Mouse (Mus musculus): Measurements from ENCODE around the gene Nipal3. TPM values are rescaled to one million over a fixed set of nuclear protein-coding genes. Genes with fewer than 3 reads are reported as not detected.

Gene Nipal3
- total RNA-seq, 2 experiments from 2014 or later: 7.4 to 11.0 TPM

- no peak for DNase-seq
- intact Hi-C loops (cut with DNase I; ENCODE audit: low total_unique reads): no loop called here
Measured at GRCm38 (mm10) chr4:135401881-135402280, 93.0 kb downstream of the Nipal3 start.

GRCm38 (mm10) chr4:135397991-135398390 lies 96.8 kb downstream of the Nipal3 start, which contains the start of gene Ncmap:
Gene Ncmap, minus strand, starts transcription at chr4:135398227.
- no peak for DNase-seq
- intact Hi-C loops (cut with DNase I; ENCODE audit: low total_unique reads): no loop called here

- DNase-seq: no peak
- intact Hi-C loops (cut with DNase I; ENCODE audit: low total_unique reads): no loop called here
Measured at GRCm38 (mm10) chr4:135397551-135397950, 97.3 kb downstream of the Nipal3 start.

- intact Hi-C loops (cut with DNase I; ENCODE audit: low total_unique reads): no loop called here
- DNase-seq: no peak
Measured at GRCm38 (mm10) chr4:135396303-135396702, 98.5 kb downstream of the Nipal3 start.

Small RNAs within 50 kb of the gene (microRNA-seq; reads per million reads assigned to microRNA genes)
- gene Gm25317: 0 reads per million in 2 experiments
- gene Mir700: 103 to 136 reads per million in 2 experiments

Other genes starting within 250 kb of the Nipal3 start
- gene Clic4, start 222.2 kb downstream of the Nipal3 start, total RNA-seq (2021): 10 to 100 TPM; 41.0 to 50.9 TPM
- gene Srrm1, start 141.7 kb downstream of the Nipal3 start, total RNA-seq (2021): 10 to 100 TPM; 57.8 to 68.3 TPM
- 10 to 100 TPM in 1 of 2 experiments, 1 to 10 TPM in 1; 5.6 to 19.2 TPM for gene Ncmap, start 96.8 kb downstream of the Nipal3 start, total RNA-seq (2021)
- 1 to 10 TPM; 6.1 to 6.7 TPM for gene Rcan3, start 61.2 kb downstream of the Nipal3 start, total RNA-seq (2021)
- gene Stpg1, start 248 bp downstream of the Nipal3 start, total RNA-seq (2021): under 1 TPM in 1 of 2 experiments, not detected in 1; 0.22 TPM
- gene Grhl3, start 78.6 kb upstream of the Nipal3 start, total RNA-seq (2021): under 1 TPM; 0.16 to 0.29 TPM
- under 1 TPM; 0.23 to 0.42 TPM for gene Ifnlr1, start 191.2 kb upstream of the Nipal3 start, total RNA-seq (2021)
- under 1 TPM; 0.13 to 0.49 TPM for gene Il22ra1, start 233.1 kb upstream of the Nipal3 start, total RNA-seq (2021)

Data from gastrocnemius, postnatal 14 days (tissue).